Mouse (Mus musculus) embryo, embryonic 11 days (tissue): ENCODE measurements at regions not wholly inside any gene's neighbourhood (a gene's known extent, or its start where the extent isn't known, plus 50 kb on each side); places are given as distances from the start of the nearest gene placed in this dataset.

Source experiments
- DNase-seq: peaks from one replicate; pipeline ENCODE4 v3.0.0-alpha.2; 2015

GRCm38 (mm10) chr16:78490245-78490644 lies 86.3 kb downstream of the D16Ertd472e start:
- DNase-seq = peak; percentile 51

GRCm38 (mm10) chr16:78489604-78490003 lies 86.9 kb downstream of the D16Ertd472e start:
- DNase-seq = no peak

GRCm38 (mm10) chr16:78486531-78486930 lies 90.0 kb downstream of the D16Ertd472e start:
- DNase-seq = no peak

- DNase-seq = no peak
These were observed 92.2 kb downstream of the D16Ertd472e start for GRCm38 (mm10) chr16:78484319-78484718.

- no peak for DNase-seq
These were observed 94.9 kb downstream of the D16Ertd472e start for GRCm38 (mm10) chr16:78481571-78481970.

- no peak for DNase-seq
These were observed 95.4 kb downstream of the D16Ertd472e start for GRCm38 (mm10) chr16:78481065-78481464.

- no peak for DNase-seq
These were observed 96.2 kb downstream of the D16Ertd472e start for GRCm38 (mm10) chr16:78480261-78480660.

- no peak for DNase-seq
These were observed 96.5 kb upstream of the Btg3 start for GRCm38 (mm10) chr16:78473456-78473855.

GRCm38 (mm10) chr16:78459996-78460395 lies 83.0 kb upstream of the Btg3 start:
- no peak for DNase-seq

- DNase-seq = no peak
These were observed 80.7 kb upstream of the Btg3 start for GRCm38 (mm10) chr16:78457731-78458151.

GRCm38 (mm10) chr16:78456345-78456744 lies 79.4 kb upstream of the Btg3 start:
- no peak for DNase-seq

GRCm38 (mm10) chr16:78454509-78454908 lies 77.5 kb upstream of the Btg3 start:
- no peak for DNase-seq

- peak; percentile 91 for DNase-seq
These were observed 75.3 kb upstream of the Btg3 start for GRCm38 (mm10) chr16:78452303-78452702.

GRCm38 (mm10) chr16:78451750-78452149 lies 74.8 kb upstream of the Btg3 start:
- no peak for DNase-seq

GRCm38 (mm10) chr16:78451251-78451650 lies 74.3 kb upstream of the Btg3 start:
- DNase-seq = no peak

- no peak for DNase-seq
These were observed 72.2 kb upstream of the Btg3 start for GRCm38 (mm10) chr16:78449231-78449630.

GRCm38 (mm10) chr16:78443262-78443661 lies 66.3 kb upstream of the Btg3 start:
- no peak for DNase-seq

- no peak for DNase-seq
These were observed 65.8 kb upstream of the Btg3 start for GRCm38 (mm10) chr16:78442830-78443229.

- no peak for DNase-seq
These were observed 65.0 kb upstream of the Btg3 start for GRCm38 (mm10) chr16:78441961-78442360.

- DNase-seq = no peak
These were observed 58.7 kb upstream of the Btg3 start for GRCm38 (mm10) chr16:78435707-78436106.

- peak; percentile 48 for DNase-seq
These were observed 50.6 kb upstream of the Btg3 start for GRCm38 (mm10) chr16:78427470-78428041.
